Mouse (Mus musculus): Measurements from ENCODE around the gene Kcnj1.

Kcnj1 gene

GRCm38 (mm10) chr9:32372202-32372601 lies at the start of gene Kcnj1:
Gene Kcnj1 (plus strand): TSS chr9:32372493.
- DNase-seq (ENCODE audit: low spot score) = no peak

GRCm38 (mm10) chr9:32323610-32324009 lies 48.7 kb upstream of the Kcnj1 start:
- DNase-seq (ENCODE audit: low spot score) = no peak

- no peak for DNase-seq (ENCODE audit: low spot score)
These were observed 43.5 kb upstream of the Kcnj1 start for GRCm38 (mm10) chr9:32328777-32329176.

GRCm38 (mm10) chr9:32331162-32331561 lies 41.1 kb upstream of the Kcnj1 start:
- DNase-seq (ENCODE audit: low spot score) = no peak

- no peak for DNase-seq (ENCODE audit: low spot score)
These were observed 36.7 kb upstream of the Kcnj1 start for GRCm38 (mm10) chr9:32335389-32336150.

- DNase-seq (ENCODE audit: low spot score) = no peak
These were observed 31.5 kb upstream of the Kcnj1 start for GRCm38 (mm10) chr9:32340831-32341230.

- DNase-seq (ENCODE audit: low spot score) = no peak
These were observed 29.4 kb upstream of the Kcnj1 start for GRCm38 (mm10) chr9:32342929-32343328.

- no peak for DNase-seq (ENCODE audit: low spot score)
These were observed 28.2 kb upstream of the Kcnj1 start, which contains the start of gene Kcnj5 for GRCm38 (mm10) chr9:32344051-32344450. Gene Kcnj5 (minus strand): TSS chr9:32344350.

GRCm38 (mm10) chr9:32344489-32344888 lies 27.8 kb upstream of the Kcnj1 start:
- no peak for DNase-seq (ENCODE audit: low spot score)

- no peak for DNase-seq (ENCODE audit: low spot score)
These were observed 24.2 kb upstream of the Kcnj1 start for GRCm38 (mm10) chr9:32348096-32348495.

- DNase-seq (ENCODE audit: low spot score) = no peak
These were observed 22.9 kb upstream of the Kcnj1 start for GRCm38 (mm10) chr9:32349344-32349743.

- DNase-seq (ENCODE audit: low spot score) = peak; percentile 69
These were observed 22.0 kb upstream of the Kcnj1 start for GRCm38 (mm10) chr9:32350332-32350731.

GRCm38 (mm10) chr9:32360770-32361169 lies 11.5 kb upstream of the Kcnj1 start:
- DNase-seq (ENCODE audit: low spot score) = no peak

GRCm38 (mm10) chr9:32368812-32369211 lies 3.5 kb upstream of the Kcnj1 start:
- no peak for DNase-seq (ENCODE audit: low spot score)

GRCm38 (mm10) chr9:32369388-32369787 lies 2.9 kb upstream of the Kcnj1 start:
- DNase-seq (ENCODE audit: low spot score) = no peak

GRCm38 (mm10) chr9:32373656-32374055 lies 1.4 kb downstream of the Kcnj1 start:
- no peak for DNase-seq (ENCODE audit: low spot score)

GRCm38 (mm10) chr9:32376031-32376430 lies 3.7 kb downstream of the Kcnj1 start:
- no peak for DNase-seq (ENCODE audit: low spot score)

- DNase-seq (ENCODE audit: low spot score) = no peak
These were observed 4.7 kb downstream of the Kcnj1 start for GRCm38 (mm10) chr9:32376863-32377590.

GRCm38 (mm10) chr9:32384906-32385305 lies 12.6 kb downstream of the Kcnj1 start:
- DNase-seq (ENCODE audit: low spot score) = no peak

- peak; percentile 39 for DNase-seq (ENCODE audit: low spot score)
These were observed 15.8 kb downstream of the Kcnj1 start for GRCm38 (mm10) chr9:32388120-32388519.

GRCm38 (mm10) chr9:32391092-32391491 lies 18.8 kb downstream of the Kcnj1 start:
- peak; percentile 24 for DNase-seq (ENCODE audit: low spot score)

GRCm38 (mm10) chr9:32391701-32392100 lies 19.4 kb downstream of the Kcnj1 start:
- DNase-seq (ENCODE audit: low spot score) = no peak

- no peak for DNase-seq (ENCODE audit: low spot score)
These were observed 20.4 kb downstream of the Kcnj1 start for GRCm38 (mm10) chr9:32392716-32393115.
